Mouse (Mus musculus): Measurements from ENCODE around the gene Commd9.

The Commd9 gene

GRCm38 (mm10) chr2:101909326-101910080 lies 23.5 kb downstream of the Commd9 start:
- DNase-seq: peak; percentile 94

DNA sequence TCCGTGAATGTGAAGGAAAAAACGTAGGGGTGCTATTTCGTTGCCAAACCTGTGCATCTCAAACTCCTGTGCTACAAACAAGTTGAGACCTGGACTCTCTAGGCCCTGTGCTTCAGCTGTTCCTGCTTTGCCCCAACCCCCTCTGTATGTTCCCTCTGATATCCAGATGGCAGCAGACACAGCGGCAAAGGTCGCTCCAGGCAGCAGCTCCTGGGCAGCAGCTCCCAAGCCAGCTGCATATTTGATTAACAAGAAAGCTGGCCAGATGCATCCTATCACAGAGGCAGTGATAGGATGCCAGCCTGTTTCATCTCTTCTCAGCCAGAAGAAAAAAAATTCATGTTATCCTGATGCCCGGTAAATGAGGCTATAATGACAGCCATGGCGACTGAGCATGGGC lies 32.5 kb downstream of the Commd9 start:
- DNase-seq: no peak

GRCm38 (mm10) chr2:101920136-101920554 lies 34.1 kb downstream of the Commd9 start:
- no peak for DNase-seq

- no peak for DNase-seq
Measured at GRCm38 (mm10) chr2:101922302-101922701, 36.3 kb downstream of the Commd9 start.

DNA sequence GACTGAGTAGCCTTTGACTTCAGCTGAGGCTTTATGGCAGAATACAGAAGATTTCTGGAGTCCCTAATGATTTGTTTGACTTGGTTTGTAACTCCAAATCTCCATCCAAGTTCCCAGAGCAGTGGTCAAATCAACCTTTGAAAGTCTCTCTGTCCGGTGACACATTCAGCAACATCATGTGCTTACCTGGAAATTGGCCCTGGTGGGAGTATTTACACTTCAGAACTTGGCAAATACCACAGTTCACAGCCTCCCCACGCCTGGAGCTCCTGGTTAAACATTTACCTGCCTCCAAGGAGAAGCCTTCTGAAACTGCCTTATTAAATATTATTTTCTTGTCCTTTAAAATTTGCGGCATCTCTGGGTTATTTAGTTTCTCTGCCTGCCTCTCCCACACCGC lies 37.1 kb downstream of the Commd9 start:
- no peak for DNase-seq

GRCm38 (mm10) chr2:101925183-101925582 lies 39.1 kb downstream of the Commd9 start:
- DNase-seq: no peak

DNA sequence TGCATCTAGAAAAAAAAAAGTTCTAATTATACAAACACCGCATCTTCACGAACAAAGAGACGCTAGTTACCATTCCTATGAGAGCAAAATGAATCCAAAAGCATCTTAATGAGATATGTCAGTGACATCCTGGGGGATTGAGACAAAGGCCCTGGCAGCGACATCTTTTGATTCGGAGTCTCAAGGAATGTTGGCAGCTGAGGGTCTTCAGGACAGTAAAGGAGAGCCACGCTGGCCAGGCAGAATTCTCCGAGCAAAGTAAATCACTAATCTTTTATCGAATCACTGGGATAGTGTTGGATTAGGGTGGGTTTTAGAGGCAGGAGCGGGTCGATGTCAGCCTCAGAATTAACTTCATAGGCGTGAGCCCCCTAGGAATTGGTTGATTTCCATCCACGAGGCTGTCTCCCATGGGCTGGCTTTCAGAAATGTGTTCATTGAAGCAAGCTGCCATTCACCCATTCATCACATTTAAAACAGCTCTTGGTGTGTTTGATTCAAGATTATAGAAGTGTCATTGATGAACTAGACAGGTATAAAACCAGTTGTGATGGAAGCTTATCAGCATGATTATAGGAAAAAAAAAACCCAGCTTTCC lies 39.6 kb downstream of the Commd9 start:
- DNase-seq: no peak

GRCm38 (mm10) chr2:101932169-101932936 lies 46.3 kb downstream of the Commd9 start:
- DNase-seq: peak; percentile 65

- DNase-seq: no peak
Measured at GRCm38 (mm10) chr2:101933301-101933700, 47.3 kb downstream of the Commd9 start.

DNA sequence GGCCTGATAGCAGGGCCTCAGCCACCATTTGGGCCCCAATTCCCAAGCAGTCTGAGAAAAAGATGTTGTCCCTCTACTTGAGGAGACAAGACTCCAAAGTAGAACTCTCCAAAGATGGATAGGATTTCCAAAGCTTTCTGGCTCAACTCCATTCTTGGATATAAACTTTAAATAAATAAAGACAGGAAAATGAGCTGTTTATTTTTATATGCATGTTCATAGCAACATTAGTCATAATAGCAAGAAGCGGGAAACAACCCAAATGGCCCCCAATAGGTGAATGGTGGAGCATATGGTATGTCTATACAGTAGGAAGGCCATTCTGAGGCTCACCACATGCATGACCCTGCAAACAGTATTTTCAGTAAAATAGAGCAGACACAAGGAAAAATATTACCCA lies 49.0 kb downstream of the Commd9 start:
- DNase-seq: no peak

DNA sequence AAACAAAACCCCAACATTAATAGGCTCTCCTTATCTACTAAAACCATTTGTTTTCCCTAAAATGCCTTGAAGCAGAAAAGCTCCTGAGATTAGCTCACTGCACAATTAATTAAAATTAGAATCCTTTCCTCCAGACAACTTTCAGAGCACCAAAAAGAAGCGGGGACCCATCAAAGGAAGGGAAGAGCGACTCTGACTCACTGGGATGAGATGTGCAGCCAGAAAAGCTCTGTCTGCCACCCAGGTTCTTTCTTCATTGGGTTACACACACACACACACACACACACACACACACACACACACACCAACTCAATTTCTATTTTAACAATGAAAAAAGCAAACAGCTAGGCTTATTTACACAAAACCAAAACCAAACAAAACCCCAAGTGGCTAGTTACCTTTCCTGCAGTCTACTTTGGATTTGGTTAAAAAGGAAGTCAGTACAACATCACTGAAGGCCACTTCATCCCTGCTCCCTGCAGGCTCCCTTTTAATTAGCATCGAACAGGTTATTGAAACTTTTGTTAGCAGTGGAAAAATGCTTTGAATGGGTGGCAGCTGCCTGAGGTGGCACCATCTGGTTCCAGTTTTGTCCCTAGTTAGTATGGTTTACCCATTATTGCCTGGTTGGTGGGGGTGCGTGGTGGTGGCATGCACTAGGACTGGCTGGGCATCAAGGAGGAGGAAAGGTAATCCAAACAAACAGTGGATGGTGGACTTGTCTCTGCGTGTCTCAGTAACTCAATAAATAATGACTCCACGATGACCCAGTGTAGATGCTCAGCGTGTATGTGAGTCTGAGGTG lies 64.9 kb downstream of the Commd9 start:
- no peak for DNase-seq

Measured in cerebellum, adult 9-10 months (tissue).